Mouse (Mus musculus) stomach, postnatal 0 days (tissue): ENCODE data around the gene Olfr494. TPM values are rescaled to one million over a fixed set of nuclear protein-coding genes. Genes with fewer than 3 reads are reported as not detected.

Experiments used
- ATAC-seq: fragments of 200-750 bp; cut with Nextera tagmentation; 2 replicates; pipeline ENCODE4 v1.8.0; 2017; ENCODE audit not compliant: low FRiP score, low TSS enrichment
- DNase-seq: peaks from one replicate; pipeline ENCODE4 v3.0.0-alpha.2; 2016; ENCODE audit warnings: low spot score
- H3K27ac ChIP-seq: fragments of 300-500 bp; sonication (generic); replicated peaks from 2 replicates; pipeline ENCODE4 v1.5.1; 2014; ENCODE audit warnings: mild to moderate bottlenecking, control low read depth
- H3K27me3 ChIP-seq: fragments of 300-500 bp; sonication (generic); 2 replicates; pipeline ENCODE4 v1.6.1; 2014; ENCODE audit warnings: low read length; ENCODE audit not compliant: control insufficient read depth, insufficient read depth
- H3K36me3 ChIP-seq: fragments of 300-500 bp; sonication (generic); 2 replicates; pipeline ENCODE4 v1.6.1; 2014; ENCODE audit warnings: low read length, mixed read lengths; ENCODE audit not compliant: control insufficient read depth, insufficient read depth
- H3K4me1 ChIP-seq: fragments of 300-500 bp; sonication (generic); replicated peaks from 2 replicates; pipeline ENCODE4 v1.6.1; 2014; ENCODE audit warnings: antibody characterized with exemption; ENCODE audit not compliant: control insufficient read depth, insufficient read depth
- H3K4me2 ChIP-seq: fragments of 300-500 bp; sonication (generic); replicated peaks from 2 replicates; pipeline ENCODE4 v1.6.1; 2014; ENCODE audit warnings: low read depth, mild to moderate bottlenecking, control low read depth, moderate library complexity
- H3K4me3 ChIP-seq: fragments of 300-500 bp; sonication (generic); 2 replicates; pipeline ENCODE4 v1.5.1; 2014; ENCODE audit warnings: low read depth, low read length, control low read depth
- H3K9ac ChIP-seq: fragments of 300-500 bp; sonication (generic); 2 replicates; pipeline ENCODE4 v1.6.1; 2014; ENCODE audit warnings: mild to moderate bottlenecking, low read length, control low read depth, mixed read lengths
- H3K9me3 ChIP-seq: fragments of 300-500 bp; sonication (generic); 2 replicates; pipeline ENCODE4 v1.6.1; 2016; ENCODE audit warnings: low read length; ENCODE audit not compliant: control insufficient read depth
- CTCF ChIP-seq: IDR thresholded peaks from 2 replicates; pipeline ENCODE4 v1.5.1; 2016; ENCODE audit warnings: antibody characterized with exemption, low read depth, mild to moderate bottlenecking, moderate library complexity
- EP300 ChIP-seq: optimal IDR thresholded peaks from 2 replicates; pipeline ENCODE3; 2016; ENCODE audit warnings: antibody characterized with exemption
- WGBS: fragments of 180-500 bp; shearing (Covaris S2); extraction: QIAGEN DNeasy Blood & Tissue Kit; methylation state at CpG from one replicate; pipeline ENCODE4 v1.1.7; 2014; 5-methylcytosine and 5-hydroxymethylcytosine counted together
- polyA plus RNA-seq: library from polyadenylated mRNA; unstranded; fragments of >200 nt; fragmentation: Nextera tagmentation; extraction: Ambion mirVana; gene quantifications from 2 replicates; pipeline ENCODE4 v1.2.1, GENCODE M21; 2015

Olfr494 gene
- polyA plus RNA-seq: not detected in 2 replicates

GRCm38 (mm10) chr7:108365035-108365434, at the start of gene Olfr494:
Olfr494 (plus strand) TSS chr7:108365335.
- Histone ChIP-seq H3K9ac (no peak within 1 kb of the TSS), H3K27me3 (no peaks in the 10 kb centered on the region), H3K36me3 (no peaks in the 10 kb centered on the region), H3K4me1 (no peaks in the 10 kb centered on the region), H3K9me3 (no peaks in the 10 kb centered on the region), H3K4me3 (no peak within 1 kb of the TSS), H3K27ac (no peak within 1 kb of the TSS), H3K4me2 (no peak within 1 kb of the TSS)
- ATAC-seq (no peak), DNase-seq (no peak)
- TF ChIP-seq CTCF: no peak
- TF ChIP-seq EP300: no peak
- WGBS: 70% methylated on average over 3 of the region's 3 CpGs

GRCm38 (mm10) chr7:108323574-108323973, 41.6 kb upstream of the Olfr494 start, which contains the start of gene Olfr492:
Olfr492 (minus strand) TSS chr7:108323674.
- H3K27ac ChIP-seq: no peak within 1 kb of the TSS
- no peaks in the 10 kb centered on the region for H3K4me1 ChIP-seq
- TF ChIP-seq EP300 (no peak), CTCF (no peak)
- no peaks in the 10 kb centered on the region for H3K9me3 ChIP-seq
- H3K9ac ChIP-seq: no peak within 1 kb of the TSS
- WGBS: 68% methylated on average over 2 of the region's 2 CpGs
- no peak within 1 kb of the TSS for H3K4me2 ChIP-seq
- DNase-seq (no peak), ATAC-seq (no peak)
- no peaks in the 10 kb centered on the region for H3K27me3 ChIP-seq
- no peaks in the 10 kb centered on the region for H3K36me3 ChIP-seq
- no peak within 1 kb of the TSS for H3K4me3 ChIP-seq

GRCm38 (mm10) chr7:108346879-108347278, 18.3 kb upstream of the Olfr494 start, which contains the start of gene Olfr493:
Olfr493 (minus strand) TSS chr7:108346979.
- no peaks in the 10 kb centered on the region for H3K36me3 ChIP-seq
- H3K9me3 ChIP-seq: no peaks in the 10 kb centered on the region
- no peak within 1 kb of the TSS for H3K27ac ChIP-seq
- TF ChIP-seq EP300 (no peak), CTCF (no peak)
- DNase-seq: no peak
- H3K4me2 ChIP-seq: no peak within 1 kb of the TSS
- no peaks in the 10 kb centered on the region for H3K27me3 ChIP-seq
- no peak for ATAC-seq
- H3K9ac ChIP-seq: no peak within 1 kb of the TSS
- no peaks in the 10 kb centered on the region for H3K4me1 ChIP-seq
- WGBS: 53% methylated on average over 1 of the region's 1 CpGs
- no peak within 1 kb of the TSS for H3K4me3 ChIP-seq

GRCm38 (mm10) chr7:108392867-108393266, 27.7 kb downstream of the Olfr494 start, which contains the start of gene Olfr495:
Olfr495 (plus strand) TSS chr7:108393167.
- no peak within 1 kb of the TSS for H3K27ac ChIP-seq
- H3K9ac ChIP-seq: no peak within 1 kb of the TSS
- TF ChIP-seq CTCF: no peak
- TF ChIP-seq EP300: no peak
- ATAC-seq: no peak
- no peak for DNase-seq
- no peaks in the 10 kb centered on the region for H3K4me1 ChIP-seq
- no peak within 1 kb of the TSS for H3K4me3 ChIP-seq
- no peaks in the 10 kb centered on the region for H3K27me3 ChIP-seq
- WGBS: 57% methylated on average over 1 of the region's 1 CpGs
- no peaks in the 10 kb centered on the region for H3K9me3 ChIP-seq
- no peaks in the 10 kb centered on the region for H3K36me3 ChIP-seq
- no peak within 1 kb of the TSS for H3K4me2 ChIP-seq

Other genes with a start within 250 kb of the Olfr494 start
- not detected in 2 replicates for gene Olfr484, start 237.9 kb upstream of the Olfr494 start, polyA plus RNA-seq
- not detected in 2 replicates for gene Olfr485, start 205.5 kb upstream of the Olfr494 start, polyA plus RNA-seq
- not detected in 2 replicates for gene Olfr486, start 192.6 kb upstream of the Olfr494 start, polyA plus RNA-seq
- not detected in 2 replicates for gene Olfr487, start 150.7 kb upstream of the Olfr494 start, polyA plus RNA-seq
- not detected in 2 replicates for gene Olfr488, start 107.0 kb upstream of the Olfr494 start, polyA plus RNA-seq
- not detected in 2 replicates for gene Olfr490, start 76.4 kb upstream of the Olfr494 start, polyA plus RNA-seq
- gene Olfr491, start 51.9 kb upstream of the Olfr494 start, polyA plus RNA-seq: not detected in 2 replicates
- not detected in 2 replicates for gene Olfr492, start 41.7 kb upstream of the Olfr494 start, polyA plus RNA-seq
- gene Olfr493, start 18.4 kb upstream of the Olfr494 start, polyA plus RNA-seq: not detected in 2 replicates
- gene Olfr495, start 27.8 kb downstream of the Olfr494 start, polyA plus RNA-seq: not detected in 2 replicates
- not detected in 2 replicates for gene Olfr497, start 55.1 kb downstream of the Olfr494 start, polyA plus RNA-seq
- not detected in 2 replicates for gene Olfr498, start 100.0 kb downstream of the Olfr494 start, polyA plus RNA-seq
- not detected in 2 replicates for gene Olfr502, start 159.7 kb downstream of the Olfr494 start, polyA plus RNA-seq
- gene Olfr503, start 179.2 kb downstream of the Olfr494 start, polyA plus RNA-seq: not detected in 2 replicates
- gene Olfr504, start 200.5 kb downstream of the Olfr494 start, polyA plus RNA-seq: not detected in 2 replicates
- not detected in 2 replicates for gene Olfr506, start 245.5 kb downstream of the Olfr494 start, polyA plus RNA-seq